Mouse (Mus musculus): ENCODE measurements around the gene Ttc22. TPM values are rescaled to one million over a fixed set of nuclear protein-coding genes. Genes with fewer than 3 reads are reported as not detected.

Gene Ttc22
- polyA plus RNA-seq, 1 experiment from 2014 or later: 0.74 TPM

Other genes with a start within 250 kb of the Ttc22 start
- gene Pcsk9, start 158.1 kb upstream of the Ttc22 start, polyA plus RNA-seq (2015; fragmentation: Nextera tagmentation; extraction: Ambion mirVana): 0.74 and 2.6 TPM in 2 replicates
- gene Bsnd, start 130.1 kb upstream of the Ttc22 start, polyA plus RNA-seq (2015; fragmentation: Nextera tagmentation; extraction: Ambion mirVana): not detected in 2 replicates
- 3.5 and 3.8 TPM in 2 replicates for gene Dhcr24, start 61.4 kb upstream of the Ttc22 start, polyA plus RNA-seq (2015; fragmentation: Nextera tagmentation; extraction: Ambion mirVana)
- gene Lexm, start 5.2 kb upstream of the Ttc22 start, polyA plus RNA-seq (2015; fragmentation: Nextera tagmentation; extraction: Ambion mirVana): 0.50 and 0.52 TPM in 2 replicates
- 10.4 and 13.0 TPM in 2 replicates for gene Pars2, start 28.6 kb downstream of the Ttc22 start, polyA plus RNA-seq (2015; fragmentation: Nextera tagmentation; extraction: Ambion mirVana)
- gene Ttc4, start 56.5 kb downstream of the Ttc22 start, polyA plus RNA-seq (2015; fragmentation: Nextera tagmentation; extraction: Ambion mirVana): 51.2 and 63.5 TPM in 2 replicates
- 0.43 and 0.49 TPM in 2 replicates for gene Mroh7, start 108.5 kb downstream of the Ttc22 start, polyA plus RNA-seq (2015; fragmentation: Nextera tagmentation; extraction: Ambion mirVana)
- 0.12 and 0.19 TPM in 2 replicates for gene Fam151a, start 111.5 kb downstream of the Ttc22 start, polyA plus RNA-seq (2015; fragmentation: Nextera tagmentation; extraction: Ambion mirVana)
- 2.2 and 3.9 TPM in 2 replicates for gene Acot11, start 182.6 kb downstream of the Ttc22 start, polyA plus RNA-seq (2015; fragmentation: Nextera tagmentation; extraction: Ambion mirVana)

All from heart, embryonic 13.5 days (tissue).